Mouse (Mus musculus) limb, embryonic 12.5 days (tissue): ENCODE measurements around the gene Pld6. TPM values are rescaled to one million over a fixed set of nuclear protein-coding genes. Genes with fewer than 3 reads are reported as not detected.

Source experiments
- ATAC-seq: fragments of 200-750 bp; cut with Nextera tagmentation; 2 replicates; pipeline ENCODE4 v1.8.0; 2017; ENCODE audit warnings: low read depth, moderate TSS enrichment; ENCODE audit not compliant: insufficient number of reproducible peaks, insufficient read depth, low FRiP score, low TSS enrichment
- H3K27ac ChIP-seq: fragments of 300-500 bp; sonication (generic); 2 replicates; pipeline ENCODE4 v1.5.1; 2016; ENCODE audit warnings: mild to moderate bottlenecking, moderate library complexity
- H3K27me3 ChIP-seq: fragments of 300-500 bp; sonication (generic); 2 replicates; pipeline ENCODE4 v1.6.1; 2016; ENCODE audit warnings: mild to moderate bottlenecking, moderate library complexity
- H3K36me3 ChIP-seq: fragments of 300-500 bp; sonication (generic); 2 replicates; pipeline ENCODE4 v1.6.1; 2016; ENCODE audit warnings: mild to moderate bottlenecking, moderate library complexity
- H3K4me1 ChIP-seq: fragments of 300-500 bp; sonication (generic); replicated peaks from 2 replicates; pipeline ENCODE4 v1.6.1; 2016
- H3K4me2 ChIP-seq: fragments of 300-500 bp; sonication (generic); 2 replicates; pipeline ENCODE4 v1.6.1; 2016; ENCODE audit warnings: mild to moderate bottlenecking, moderate library complexity
- H3K4me3 ChIP-seq: fragments of 300-500 bp; sonication (generic); replicated peaks from 2 replicates; pipeline ENCODE4 v1.5.1; 2016; ENCODE audit warnings: mild to moderate bottlenecking
- H3K9ac ChIP-seq: fragments of 300-500 bp; sonication (generic); replicated peaks from 2 replicates; pipeline ENCODE4 v1.6.1; 2016; ENCODE audit warnings: mild to moderate bottlenecking, moderate library complexity
- H3K9me3 ChIP-seq: fragments of 300-500 bp; sonication (generic); 2 replicates; pipeline ENCODE4 v1.6.1; 2016; ENCODE audit warnings: mild to moderate bottlenecking, moderate library complexity
- WGBS: fragments of 180-500 bp; shearing (Covaris S2); methylation state at CpG from one replicate; pipeline ENCODE4 v1.1.7; 2016; 5-methylcytosine and 5-hydroxymethylcytosine counted together
- polyA plus RNA-seq: library from polyadenylated mRNA; unstranded; fragments of >200 nt; fragmentation: Nextera tagmentation; extraction: Ambion mirVana; gene quantifications from 2 replicates; pipeline ENCODE4 v1.2.1, GENCODE M21; 2016

Gene Pld6
- polyA plus RNA-seq, 1 experiment from 2014 or later, result 4.5 TPM

DNA sequence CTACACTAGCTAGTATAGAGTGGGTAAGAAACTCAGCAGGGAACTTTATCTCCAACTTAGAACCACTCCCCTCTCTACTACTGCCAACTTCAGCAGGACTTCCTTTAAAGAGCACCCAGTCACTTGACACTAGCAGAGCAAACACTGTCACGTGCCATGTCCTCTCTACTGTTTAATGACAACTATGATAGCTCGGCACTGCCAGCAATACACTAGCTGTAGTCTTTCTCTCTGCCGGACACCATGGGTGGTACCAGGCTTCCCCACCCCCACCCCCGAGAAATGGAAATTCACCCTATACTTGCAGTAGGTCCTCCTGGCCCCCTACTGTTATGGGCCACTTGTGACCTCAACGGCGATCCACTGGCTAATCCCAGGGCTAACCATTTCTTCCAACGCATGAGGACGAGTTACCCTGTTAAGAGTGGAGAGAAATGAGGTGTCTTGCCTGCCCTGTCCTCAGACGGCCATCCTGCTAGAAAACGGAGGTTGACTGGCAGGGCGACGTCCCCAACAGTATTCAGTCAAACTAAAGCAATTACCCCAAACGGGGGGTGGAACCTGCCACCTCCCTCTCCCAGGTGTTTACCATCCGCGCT is 21.7 kb upstream of the Pld6 start:
- Histone ChIP-seq H3K4me2 (peak overlapping the region; percentile 90), H3K36me3 (peaks cover 37% of the 10 kb centered on the region), H3K9ac (peak overlapping the region; percentile 94), H3K27me3 (no peaks in the 10 kb centered on the region), H3K4me1 (peaks cover 11% of the 10 kb centered on the region), H3K27ac (peak overlapping the region; percentile 98), H3K4me3 (peak overlapping the region; percentile 78), H3K9me3 (no peaks in the 10 kb centered on the region)
- ATAC-seq, result 0 out of 2 replicates have a peak, but pooled peaks have one; percentile 12
- WGBS, result under 1% methylated on average over 15 of the region's 15 CpGs

DNA sequence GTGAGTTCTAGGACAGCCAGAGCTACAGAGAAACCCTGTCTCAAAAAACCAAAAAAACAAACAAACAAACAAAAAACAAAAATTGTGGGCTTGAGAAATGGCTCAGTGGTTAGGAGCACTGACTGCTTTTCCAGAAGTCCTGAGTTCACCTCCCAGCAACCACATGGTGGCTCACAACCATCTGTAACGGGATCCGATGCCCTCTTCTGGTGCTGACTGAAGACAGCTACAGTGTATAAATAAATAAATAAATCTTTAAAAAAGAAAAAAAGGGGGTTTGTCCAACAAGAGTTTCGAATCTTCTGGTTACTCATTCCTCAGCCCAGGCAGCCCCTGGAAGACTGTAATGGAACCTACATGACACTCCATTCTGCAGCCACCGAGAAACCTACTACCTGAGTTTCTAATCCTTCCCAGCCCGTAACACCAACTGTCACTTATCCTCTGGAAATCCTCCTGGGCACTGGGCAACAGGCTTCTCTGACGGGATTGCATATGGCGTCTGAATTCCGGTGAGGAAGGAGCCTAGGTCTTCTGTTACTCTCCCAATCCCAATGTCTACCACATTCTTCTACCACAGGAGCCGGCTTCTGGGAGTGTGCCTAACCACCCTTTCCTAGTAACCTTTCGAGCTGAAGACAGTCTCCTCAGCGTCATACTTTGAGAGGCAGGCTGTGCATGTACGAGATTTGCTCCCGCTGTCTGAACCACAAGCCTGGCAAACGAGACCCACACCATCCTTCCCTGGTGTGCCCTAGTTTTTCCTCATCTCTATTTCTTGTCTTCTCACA is 20.9 kb upstream of the Pld6 start:
- H3K27ac ChIP-seq, result peak overlapping the region; percentile 23; the same call in 1 of the 2 replicates
- H3K9me3 ChIP-seq, result no peaks in the 10 kb centered on the region
- peaks cover 45% of the 10 kb centered on the region for H3K36me3 ChIP-seq
- WGBS, result 71% methylated on average over 14 of the region's 14 CpGs
- H3K4me1 ChIP-seq, result peaks cover 11% of the 10 kb centered on the region
- ATAC-seq, result no peak
- H3K4me3 ChIP-seq, result peak overlapping the region; percentile 78
- H3K9ac ChIP-seq, result peak overlapping the region; percentile 94; the same call in 1 of the 2 replicates
- H3K4me2 ChIP-seq, result peak overlapping the region; percentile 90
- no peaks in the 10 kb centered on the region for H3K27me3 ChIP-seq

DNA sequence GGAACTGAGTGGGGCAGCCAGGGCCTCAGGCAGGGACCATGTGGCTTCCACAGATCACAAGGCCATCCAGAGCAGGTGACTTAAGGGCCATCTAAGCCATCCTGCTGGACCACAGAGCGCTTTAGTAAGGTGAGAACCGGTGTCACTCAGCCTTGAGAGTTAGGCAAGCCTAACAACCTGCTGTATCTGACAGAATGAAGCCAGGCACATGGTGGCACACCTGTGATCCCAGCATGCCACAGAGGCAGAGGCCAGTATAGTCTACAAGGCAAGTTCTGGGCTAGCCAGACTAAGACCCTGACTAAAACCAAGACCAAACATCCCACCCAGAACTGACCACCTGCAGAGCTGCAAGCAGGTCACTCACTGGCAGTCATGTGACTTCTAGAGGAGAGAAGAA is 18.2 kb upstream of the Pld6 start:
- Histone ChIP-seq H3K36me3 (peaks cover 72% of the 10 kb centered on the region), H3K9me3 (no peaks in the 10 kb centered on the region), H3K4me3 (no peak overlapping the region), H3K9ac (no peak overlapping the region), H3K4me2 (no peak overlapping the region), H3K27me3 (no peaks in the 10 kb centered on the region), H3K27ac (no peak overlapping the region), H3K4me1 (peaks cover 11% of the 10 kb centered on the region)
- WGBS, result 87% methylated on average over 2 of the region's 2 CpGs
- ATAC-seq, result no peak

DNA sequence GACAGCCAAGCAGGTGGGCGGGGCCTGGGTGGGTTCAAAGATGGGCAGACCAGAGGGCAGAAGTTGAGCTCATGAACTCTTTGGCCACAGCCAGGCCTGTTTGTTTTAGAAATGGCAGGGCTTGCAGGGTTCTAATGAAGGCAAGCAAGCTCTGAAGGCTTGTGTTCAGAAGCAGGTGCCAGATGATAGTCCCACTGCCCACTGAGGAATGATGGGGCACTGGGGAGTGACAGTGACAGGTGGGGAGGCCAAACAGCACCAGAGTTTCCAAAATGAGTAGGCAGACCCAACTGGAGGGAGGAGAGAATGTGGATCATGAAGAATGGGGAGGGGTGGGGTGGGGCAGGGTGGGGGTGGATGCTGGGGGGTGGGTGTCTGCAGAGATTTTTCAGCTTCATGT is 17.8 kb upstream of the Pld6 start:
- WGBS, result 86% methylated on average over 1 of the region's 1 CpGs
- H3K9me3 ChIP-seq, result no peaks in the 10 kb centered on the region
- no peak for ATAC-seq
- H3K27ac ChIP-seq, result no peak overlapping the region
- H3K4me3 ChIP-seq, result no peak overlapping the region
- H3K9ac ChIP-seq, result no peak overlapping the region
- peaks cover 76% of the 10 kb centered on the region for H3K36me3 ChIP-seq
- peaks cover 11% of the 10 kb centered on the region for H3K4me1 ChIP-seq
- no peak overlapping the region for H3K4me2 ChIP-seq
- H3K27me3 ChIP-seq, result no peaks in the 10 kb centered on the region

DNA sequence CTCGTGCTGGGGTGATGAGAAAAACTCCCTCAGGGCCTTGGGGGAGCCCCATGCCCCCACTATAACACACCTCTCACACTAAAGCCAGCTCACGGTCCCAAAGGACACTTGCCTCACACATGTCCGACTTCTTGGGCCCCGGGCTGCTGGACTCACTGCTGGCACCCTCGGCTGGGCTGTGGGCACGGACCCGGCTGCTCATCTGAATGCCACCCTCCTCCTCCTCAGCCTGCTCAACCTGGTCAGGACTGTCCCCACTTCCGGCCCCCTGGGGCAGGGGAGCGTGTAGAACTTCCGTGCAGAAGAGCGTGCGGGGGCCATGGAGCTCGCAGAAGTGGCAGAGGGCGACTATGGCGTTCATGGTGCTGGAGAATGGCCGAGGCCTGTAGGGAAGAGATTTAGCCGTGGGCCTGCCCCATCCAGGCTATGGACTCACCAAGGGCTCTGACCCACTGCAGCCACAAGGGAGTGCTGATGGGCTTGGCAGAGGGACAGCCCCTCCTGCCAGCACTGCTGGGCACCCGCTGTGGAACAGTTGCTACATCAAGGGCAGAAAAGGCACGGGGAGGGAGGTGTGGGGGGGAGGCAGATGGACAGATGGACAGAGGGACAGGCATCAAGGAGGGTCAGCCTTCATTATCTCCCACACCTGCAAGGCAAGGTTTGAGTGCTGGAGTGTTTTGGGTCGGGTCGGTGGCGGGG is 17.1 kb upstream of the Pld6 start:
- Histone ChIP-seq H3K36me3 (peaks cover 83% of the 10 kb centered on the region), H3K4me3 (no peak overlapping the region), H3K4me2 (no peak overlapping the region), H3K9me3 (no peaks in the 10 kb centered on the region), H3K4me1 (peaks cover 11% of the 10 kb centered on the region), H3K9ac (no peak overlapping the region), H3K27me3 (no peaks in the 10 kb centered on the region), H3K27ac (peak overlapping the region; percentile 17; the same call in 1 of the 2 replicates)
- 92% methylated on average over 22 of the region's 22 CpGs for WGBS
- no peak for ATAC-seq

DNA sequence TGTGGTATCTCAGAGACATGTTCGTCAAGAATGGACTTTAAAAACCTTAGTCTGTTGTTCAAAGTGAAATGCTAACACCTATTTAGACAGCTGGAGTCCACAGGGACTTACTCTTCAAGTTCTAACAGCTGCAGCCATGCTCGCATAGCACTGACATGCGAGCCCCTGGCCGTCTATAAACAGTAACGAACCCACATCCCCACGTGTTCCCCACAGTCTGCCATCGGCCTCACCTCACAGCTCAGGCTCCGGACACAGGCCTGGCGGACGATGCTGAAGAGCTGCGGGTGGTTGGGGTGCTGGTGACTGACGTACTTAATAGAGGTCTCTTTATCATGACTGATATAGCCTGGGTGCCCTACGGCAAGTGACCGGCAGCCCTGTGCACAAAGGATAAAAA is 16.1 kb upstream of the Pld6 start:
- Histone ChIP-seq H3K27ac (no peak overlapping the region), H3K36me3 (peaks cover 93% of the 10 kb centered on the region), H3K9me3 (no peaks in the 10 kb centered on the region), H3K4me1 (peaks cover 3% of the 10 kb centered on the region), H3K9ac (no peak overlapping the region), H3K27me3 (no peaks in the 10 kb centered on the region), H3K4me3 (no peak overlapping the region), H3K4me2 (no peak overlapping the region)
- 78% methylated on average over 14 of the region's 14 CpGs for WGBS
- ATAC-seq, result no peak

DNA sequence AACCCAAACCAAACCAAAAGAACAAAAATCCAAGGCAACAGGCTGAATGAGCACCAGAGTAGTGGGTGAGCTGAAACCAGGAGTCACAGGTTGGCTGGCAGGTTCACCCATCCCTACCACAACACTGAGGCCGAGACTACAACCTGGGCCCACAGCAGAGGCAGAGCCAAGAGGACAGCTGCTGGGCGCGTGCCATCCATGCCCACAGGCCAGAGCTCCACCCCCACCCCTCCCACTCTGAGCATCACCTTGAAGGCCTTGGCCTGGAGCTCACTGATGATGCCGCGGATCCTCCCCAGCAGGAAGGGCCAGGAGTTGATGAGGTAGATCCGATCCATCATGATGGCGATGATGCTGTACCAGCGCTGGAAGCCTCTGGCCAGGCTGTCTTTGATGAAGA is 14.4 kb upstream of the Pld6 start:
- Histone ChIP-seq H3K4me1 (no peaks in the 10 kb centered on the region), H3K9me3 (no peaks in the 10 kb centered on the region), H3K9ac (no peak overlapping the region), H3K4me2 (no peak overlapping the region), H3K36me3 (peaks cover 100% of the 10 kb centered on the region), H3K27ac (no peak overlapping the region), H3K27me3 (no peaks in the 10 kb centered on the region), H3K4me3 (no peak overlapping the region)
- ATAC-seq, result no peak
- 93% methylated on average over 8 of the region's 8 CpGs for WGBS

DNA sequence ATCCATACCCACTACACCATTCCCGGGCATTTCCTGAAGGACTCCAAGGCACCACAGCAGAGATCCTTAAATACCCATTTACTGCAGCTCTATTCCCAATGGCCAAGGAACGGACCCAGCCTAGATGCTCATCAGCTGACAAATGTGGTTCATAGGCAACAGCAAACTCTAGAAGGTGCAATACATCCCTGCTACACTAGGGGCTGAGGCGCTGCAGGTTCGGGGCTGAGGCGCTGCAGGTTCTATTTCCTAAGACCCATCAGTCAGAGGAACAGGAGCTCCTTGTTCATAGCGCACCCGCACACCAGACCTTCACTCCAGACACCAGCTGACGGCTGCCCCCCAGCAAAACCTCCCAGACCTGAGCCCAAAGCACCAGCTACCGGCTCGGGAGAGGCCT is 13.0 kb upstream of the Pld6 start:
- Histone ChIP-seq H3K4me2 (no peak overlapping the region), H3K9me3 (no peaks in the 10 kb centered on the region), H3K27me3 (no peaks in the 10 kb centered on the region), H3K4me1 (no peaks in the 10 kb centered on the region), H3K27ac (no peak overlapping the region), H3K9ac (no peak overlapping the region), H3K36me3 (peaks cover 100% of the 10 kb centered on the region), H3K4me3 (no peak overlapping the region)
- 92% methylated on average over 10 of the region's 10 CpGs for WGBS
- ATAC-seq, result no peak

DNA sequence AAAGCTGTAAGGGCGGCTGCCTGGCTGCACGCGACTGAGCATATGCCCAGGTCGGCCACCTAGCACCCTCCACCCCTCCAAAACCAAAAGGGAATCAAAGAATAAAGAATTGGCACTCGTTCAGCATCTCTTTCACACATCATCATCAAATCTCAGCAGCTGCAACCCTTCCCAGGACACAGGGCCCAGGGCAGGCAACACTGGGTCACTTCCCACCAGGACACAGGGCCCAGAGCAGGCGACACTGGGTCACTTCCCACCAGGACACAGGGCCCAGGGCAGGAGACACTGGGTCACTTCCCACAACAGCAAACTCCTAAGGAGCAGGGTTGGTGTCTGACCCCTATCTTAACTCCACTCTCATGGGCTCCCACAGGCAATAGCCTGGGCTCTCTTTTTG is 5.9 kb upstream of the Pld6 start:
- no peaks in the 10 kb centered on the region for H3K27me3 ChIP-seq
- no peak overlapping the region for H3K27ac ChIP-seq
- ATAC-seq, result no peak
- no peak overlapping the region for H3K9ac ChIP-seq
- WGBS, result 89% methylated on average over 6 of the region's 6 CpGs
- H3K4me1 ChIP-seq, result no peaks in the 10 kb centered on the region
- H3K4me3 ChIP-seq, result no peak overlapping the region
- H3K9me3 ChIP-seq, result no peaks in the 10 kb centered on the region
- H3K36me3 ChIP-seq, result peaks cover 73% of the 10 kb centered on the region
- H3K4me2 ChIP-seq, result no peak overlapping the region

DNA sequence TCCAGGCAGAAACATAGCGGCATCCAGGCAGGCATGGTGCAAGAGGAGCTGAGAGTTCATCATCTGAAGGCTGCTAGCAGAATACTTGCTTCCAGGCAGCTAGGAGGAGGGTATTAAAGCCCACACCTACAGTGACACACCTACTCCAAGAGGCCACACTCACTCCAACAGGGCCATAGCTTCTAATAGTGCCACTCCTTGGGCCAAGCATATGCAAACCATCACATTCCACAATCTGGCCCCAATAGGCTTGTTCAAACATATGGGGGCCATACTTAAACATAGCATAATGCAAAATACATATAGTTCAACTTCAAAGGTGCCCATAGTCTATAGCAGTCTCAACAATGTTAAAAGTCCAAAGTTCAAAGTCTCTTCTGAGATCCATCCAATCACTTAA is 1.9 kb upstream of the Pld6 start:
- H3K36me3 ChIP-seq, result peaks cover 33% of the 10 kb centered on the region
- H3K27me3 ChIP-seq, result peaks cover 13% of the 10 kb centered on the region
- H3K9ac ChIP-seq, result no peak overlapping the region
- no peaks in the 10 kb centered on the region for H3K9me3 ChIP-seq
- H3K4me2 ChIP-seq, result no peak overlapping the region
- ATAC-seq, result no peak
- WGBS, result 90% methylated on average over 1 of the region's 1 CpGs
- H3K27ac ChIP-seq, result no peak overlapping the region
- peaks cover 9% of the 10 kb centered on the region for H3K4me1 ChIP-seq
- no peak overlapping the region for H3K4me3 ChIP-seq

DNA sequence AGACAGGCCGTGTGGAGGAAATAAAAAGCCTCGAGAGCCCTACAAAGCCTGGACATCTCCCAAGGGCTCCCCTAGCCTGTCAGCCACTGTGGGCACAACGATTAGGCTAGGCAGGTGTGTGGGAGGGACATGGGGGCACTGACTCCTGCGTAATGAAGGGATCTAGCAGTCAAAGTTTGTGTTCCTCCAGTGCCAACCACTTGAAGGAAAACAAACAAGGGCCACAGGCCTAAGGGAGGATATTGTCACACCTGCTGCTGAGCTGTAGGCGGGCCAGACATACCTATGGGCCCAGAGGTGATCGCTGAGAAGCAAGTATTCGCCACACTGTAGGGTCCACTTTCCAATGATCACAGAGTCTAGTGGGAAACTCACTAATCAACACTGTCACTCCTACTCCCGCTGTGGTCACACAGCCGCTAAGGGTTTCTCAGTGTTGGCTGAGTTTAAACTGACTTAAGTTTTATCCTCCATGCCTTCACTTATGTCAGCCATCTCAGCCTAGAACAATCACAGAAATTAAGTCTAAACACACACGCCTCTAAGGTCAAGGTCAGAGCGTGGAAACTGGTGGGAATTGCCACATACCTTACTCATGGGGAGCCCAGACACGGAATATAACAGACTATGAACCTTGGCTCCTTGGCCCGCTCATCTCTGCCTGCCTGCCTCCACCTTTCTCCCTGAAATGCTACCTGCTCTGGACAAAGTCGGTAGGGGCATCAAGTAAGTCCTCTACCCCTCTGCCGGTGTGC is 824 bp downstream of the Pld6 start:
- Histone ChIP-seq H3K9ac (peak overlapping the region; percentile 63), H3K27ac (no peak overlapping the region), H3K27me3 (peaks cover 13% of the 10 kb centered on the region), H3K36me3 (peaks cover 7% of the 10 kb centered on the region), H3K4me2 (peak overlapping the region; percentile 93), H3K4me3 (peak overlapping the region; percentile 52), H3K4me1 (peaks cover 9% of the 10 kb centered on the region), H3K9me3 (no peaks in the 10 kb centered on the region)
- WGBS, result 53% methylated on average over 15 of the region's 15 CpGs
- ATAC-seq, result 0 out of 2 replicates have a peak, but pooled peaks have one; percentile 5
